Mouse (Mus musculus): ENCODE data around the gene Orm3.

- no peak for TF ChIP-seq CTCF (IDR thresholded peaks at IDR 0.05; ENCODE audit: low read depth)
- TF ChIP-seq EP300 (optimal IDR thresholded peaks at IDR 0.05) = no peak
These were observed 41.9 kb upstream of the Orm3 start for GRCm38 (mm10) chr4:63314063-63314462.

Data from stomach, postnatal 0 days (tissue).